Mouse (Mus musculus) embryonic facial prominence, embryonic 11.5 days (tissue): ENCODE measurements at regions not wholly inside any gene's neighbourhood (a gene's known extent, or its start where the extent isn't known, plus 50 kb on each side); places are given as distances from the start of the nearest gene placed in this dataset.

Experiments used
- ATAC-seq: fragments of 200-750 bp; cut with Nextera tagmentation; replicated peaks from 2 replicates; pipeline ENCODE4 v1.8.0; 2017; ENCODE audit warnings: low read depth; ENCODE audit not compliant: insufficient number of reproducible peaks, low FRiP score, low TSS enrichment
- DNase-seq: peaks from one replicate; pipeline ENCODE4 v3.0.0-alpha.2; 2015; ENCODE audit warnings: low spot score
- H3K27ac ChIP-seq: fragments of 300-500 bp; sonication (generic); replicated peaks from 2 replicates; pipeline ENCODE4 v1.5.1; 2014; ENCODE audit warnings: mild to moderate bottlenecking, low read depth, low read length, control low read depth
- H3K27me3 ChIP-seq: fragments of 300-500 bp; sonication (generic); 2 replicates; pipeline ENCODE4 v1.6.1; 2014; ENCODE audit warnings: mild to moderate bottlenecking, low read length, moderate library complexity, mixed read lengths; ENCODE audit not compliant: control insufficient read depth, insufficient read depth
- H3K36me3 ChIP-seq: fragments of 300-500 bp; sonication (generic); replicated peaks from 2 replicates; pipeline ENCODE4 v1.6.1; 2014; ENCODE audit warnings: low read depth, mild to moderate bottlenecking, low read length, moderate library complexity, mixed read lengths; ENCODE audit not compliant: control insufficient read depth, insufficient read depth
- H3K4me1 ChIP-seq: fragments of 300-500 bp; sonication (generic); 2 replicates; pipeline ENCODE4 v1.6.1; 2014; ENCODE audit warnings: low read length, mixed read lengths; ENCODE audit not compliant: control insufficient read depth, insufficient read depth
- H3K4me2 ChIP-seq: fragments of 300-500 bp; sonication (generic); 2 replicates; pipeline ENCODE4 v1.6.1; 2014; ENCODE audit warnings: low read depth, mild to moderate bottlenecking, control low read depth, low read length, moderate library complexity
- H3K4me3 ChIP-seq: fragments of 300-500 bp; sonication (generic); 2 replicates; pipeline ENCODE4 v1.5.1; 2014; ENCODE audit warnings: low read depth, low read length, control low read depth
- H3K9ac ChIP-seq: fragments of 300-500 bp; sonication (generic); replicated peaks from 2 replicates; pipeline ENCODE4 v1.6.1; 2014; ENCODE audit warnings: mild to moderate bottlenecking, control low read depth, low read length
- H3K9me3 ChIP-seq: fragments of 300-500 bp; sonication (generic); replicated peaks from 2 replicates; pipeline ENCODE4 v1.6.1; 2016; ENCODE audit warnings: mild to moderate bottlenecking, low read length, inconsistent platforms, mixed read lengths; ENCODE audit not compliant: control insufficient read depth
- WGBS: fragments of 180-500 bp; shearing (Covaris S2); extraction: QIAGEN DNeasy Blood & Tissue Kit; methylation state at CpG from one replicate; pipeline ENCODE4 v1.1.7; 2014; 5-methylcytosine and 5-hydroxymethylcytosine counted together

DNA sequence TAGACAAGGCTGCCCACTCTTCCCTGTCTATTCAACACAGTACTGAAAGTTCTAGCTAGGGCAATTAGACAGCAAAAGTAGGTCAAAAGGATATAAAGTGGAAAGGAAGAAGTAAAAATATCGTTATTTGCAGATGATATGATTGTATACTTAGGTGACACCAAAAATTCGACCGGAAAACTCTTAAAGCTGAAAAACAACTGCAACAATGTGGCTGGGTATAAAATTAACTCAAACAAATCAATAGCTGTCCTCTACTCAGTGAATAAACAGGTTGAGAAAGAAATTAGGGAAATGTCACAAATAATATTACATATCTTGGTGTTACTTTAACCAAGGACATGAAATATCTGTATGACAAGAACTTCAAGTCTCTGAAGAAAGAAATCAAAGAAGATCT lies 305.5 kb downstream of the Slc6a15 start:
- Histone ChIP-seq H3K9ac (no peak overlapping the region), H3K36me3 (no peaks in the 10 kb centered on the region), H3K4me2 (no peak overlapping the region), H3K4me1 (no peaks in the 10 kb centered on the region), H3K27me3 (no peaks in the 10 kb centered on the region), H3K27ac (no peak overlapping the region), H3K4me3 (no peak overlapping the region), H3K9me3 (no peaks in the 10 kb centered on the region)
- DNase-seq = no peak
- 87% methylated on average over 3 of the region's 3 CpGs for WGBS
- no peak for ATAC-seq

DNA sequence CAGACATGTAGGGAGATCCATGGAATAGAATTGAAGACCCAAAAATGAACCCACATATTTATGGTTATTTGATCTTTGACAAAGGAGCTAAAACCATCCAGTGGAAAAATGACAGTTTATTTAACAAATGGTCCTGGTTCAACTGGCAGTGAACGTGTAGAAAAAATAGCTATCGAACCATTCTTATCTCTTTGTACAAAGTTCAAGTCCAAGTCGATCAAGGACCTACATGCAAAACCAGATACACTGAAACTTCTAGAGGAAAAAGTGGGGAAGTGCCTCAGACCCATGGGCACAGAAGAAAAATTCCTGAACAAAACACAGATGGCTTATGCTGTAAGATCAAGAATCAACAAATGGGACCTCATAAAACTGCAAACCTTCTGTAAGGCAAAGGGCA lies 306.2 kb downstream of the Slc6a15 start:
- DNase-seq = no peak
- no peak overlapping the region for H3K9ac ChIP-seq
- no peaks in the 10 kb centered on the region for H3K4me1 ChIP-seq
- H3K36me3 ChIP-seq = no peaks in the 10 kb centered on the region
- WGBS = 88% methylated on average over 3 of the region's 3 CpGs
- no peaks in the 10 kb centered on the region for H3K9me3 ChIP-seq
- no peak overlapping the region for H3K4me2 ChIP-seq
- no peak overlapping the region for H3K4me3 ChIP-seq
- no peak for ATAC-seq
- no peak overlapping the region for H3K27ac ChIP-seq
- H3K27me3 ChIP-seq = no peaks in the 10 kb centered on the region

DNA sequence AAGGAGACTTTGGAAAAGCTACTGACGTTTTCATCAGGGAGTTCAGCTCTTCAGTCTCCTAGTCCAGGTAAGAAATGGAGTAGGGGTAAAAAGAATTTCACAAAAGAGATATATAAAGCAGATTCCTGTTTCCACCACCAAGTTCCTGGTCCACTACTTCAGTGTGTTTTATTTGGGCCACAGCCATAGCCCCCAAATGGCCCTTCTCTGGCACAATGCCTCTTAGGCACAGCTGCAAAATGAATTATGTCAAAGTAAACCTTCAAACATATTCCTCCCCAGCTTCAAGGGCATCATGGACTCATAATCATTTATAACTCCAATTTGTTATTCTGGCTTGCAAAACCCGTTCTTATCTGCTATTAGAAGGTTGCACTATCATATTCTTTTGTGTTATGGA lies 325.1 kb downstream of the Slc6a15 start:
- 66% methylated on average over 2 of the region's 2 CpGs for WGBS

DNA sequence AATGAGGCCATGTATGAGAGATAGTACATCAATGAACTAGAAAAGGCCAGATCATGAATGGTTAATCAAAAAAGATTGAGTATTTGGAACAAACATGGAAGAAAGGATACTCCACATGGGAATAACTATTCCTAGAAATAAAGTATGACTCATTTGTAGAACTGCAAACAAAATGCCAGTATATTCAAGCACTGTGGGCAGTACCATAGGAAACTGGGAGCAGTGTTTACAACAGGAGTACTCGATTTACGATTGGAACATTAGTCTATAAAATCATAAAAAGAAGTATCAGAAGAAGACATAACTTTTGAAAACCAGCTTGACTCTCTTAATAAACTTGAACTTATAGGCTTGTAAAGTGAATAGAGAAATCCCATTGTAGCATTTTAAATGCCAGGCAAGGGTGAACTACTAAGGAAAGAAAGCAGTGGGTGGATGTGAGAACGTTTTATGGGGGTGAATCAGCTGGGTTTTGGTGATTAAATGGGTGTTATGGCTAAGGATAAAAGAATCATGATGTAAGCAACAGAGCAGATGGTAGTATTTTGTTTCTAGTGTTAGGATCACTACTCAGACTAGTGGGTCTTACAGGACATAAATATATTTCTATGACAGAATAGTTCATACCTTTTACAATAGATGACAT lies 347.6 kb downstream of the Slc6a15 start:
- H3K4me1 ChIP-seq = no peaks in the 10 kb centered on the region
- no peak overlapping the region for H3K4me3 ChIP-seq
- WGBS = 82% methylated on average over 3 of the region's 3 CpGs
- DNase-seq (no peak), ATAC-seq (no peak)
- H3K9ac ChIP-seq = no peak overlapping the region
- no peaks in the 10 kb centered on the region for H3K27me3 ChIP-seq
- H3K9me3 ChIP-seq = no peaks in the 10 kb centered on the region
- H3K27ac ChIP-seq = no peak overlapping the region
- H3K36me3 ChIP-seq = no peaks in the 10 kb centered on the region
- no peak overlapping the region for H3K4me2 ChIP-seq

More for the DNA sequence above, 325.1 kb downstream of the Slc6a15 start:
- ATAC-seq (no peak), DNase-seq (no peak)
- H3K4me2 ChIP-seq = no peak overlapping the region
- no peak overlapping the region for H3K4me3 ChIP-seq
- no peak overlapping the region for H3K9ac ChIP-seq
- H3K4me1 ChIP-seq = no peaks in the 10 kb centered on the region
- H3K9me3 ChIP-seq = no peaks in the 10 kb centered on the region
- no peaks in the 10 kb centered on the region for H3K27me3 ChIP-seq
- H3K27ac ChIP-seq = no peak overlapping the region
- no peaks in the 10 kb centered on the region for H3K36me3 ChIP-seq

DNA sequence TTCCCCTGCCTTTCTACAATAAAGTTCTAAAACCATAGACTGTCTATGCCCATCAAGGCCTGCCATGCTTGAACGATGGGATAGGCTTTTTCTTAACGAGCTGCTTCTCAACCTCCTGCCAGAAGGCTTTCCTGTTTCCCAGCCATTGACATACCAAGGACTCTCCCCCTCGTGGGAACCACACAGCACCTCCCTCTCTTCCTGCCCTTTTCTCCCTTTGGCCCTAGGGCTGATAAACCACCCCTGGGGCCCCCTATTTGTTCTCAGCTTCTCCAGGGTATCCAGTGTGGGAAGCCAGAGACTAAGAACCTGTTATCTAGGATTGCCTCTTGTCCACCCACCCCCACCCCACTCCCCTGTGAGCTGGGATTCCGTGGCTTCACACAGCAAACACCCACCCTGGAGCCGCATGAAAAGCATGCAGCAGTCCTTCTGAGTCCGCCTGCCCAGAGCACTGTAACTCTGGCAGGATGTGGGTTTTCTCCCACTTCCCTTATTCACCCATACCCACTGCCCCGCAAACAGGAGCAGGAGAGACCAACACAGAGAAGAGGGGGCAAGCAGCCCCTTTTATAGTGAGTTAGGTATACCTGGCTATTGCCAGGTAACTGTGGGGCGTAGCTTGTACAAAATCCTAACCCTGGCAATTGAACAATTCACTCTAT lies 351.5 kb downstream of the Slc6a15 start:
- 59% methylated on average over 8 of the region's 8 CpGs for WGBS
- H3K27me3 ChIP-seq = no peaks in the 10 kb centered on the region
- no peaks in the 10 kb centered on the region for H3K9me3 ChIP-seq
- no peak overlapping the region for H3K4me2 ChIP-seq
- H3K4me1 ChIP-seq = no peaks in the 10 kb centered on the region
- ATAC-seq (no peak), DNase-seq (no peak)
- H3K27ac ChIP-seq = no peak overlapping the region
- no peak overlapping the region for H3K9ac ChIP-seq
- no peak overlapping the region for H3K4me3 ChIP-seq
- H3K36me3 ChIP-seq = no peaks in the 10 kb centered on the region

DNA sequence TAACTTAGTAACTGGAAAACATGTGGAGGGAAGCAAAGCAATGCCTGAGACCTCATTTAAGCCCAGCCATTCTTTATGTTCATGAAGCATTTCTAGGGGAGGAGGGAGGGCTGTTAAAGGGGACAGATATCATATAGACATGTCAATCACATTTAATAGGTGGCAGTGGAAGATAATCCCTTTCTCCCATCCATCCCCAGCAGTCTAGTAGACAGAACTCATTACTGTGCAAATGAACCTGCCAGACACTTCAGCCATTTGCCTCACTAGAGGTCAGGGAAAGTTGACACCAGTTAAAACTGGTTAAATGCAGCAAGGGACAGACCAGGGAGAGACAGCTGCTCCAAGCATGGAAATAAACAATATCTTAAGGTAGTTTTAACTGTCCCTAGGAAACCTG lies 359.1 kb downstream of the Slc6a15 start:
- Histone ChIP-seq H3K9ac (no peak overlapping the region), H3K4me2 (no peak overlapping the region), H3K27ac (no peak overlapping the region), H3K27me3 (no peaks in the 10 kb centered on the region), H3K4me3 (no peak overlapping the region), H3K9me3 (no peaks in the 10 kb centered on the region), H3K4me1 (no peaks in the 10 kb centered on the region), H3K36me3 (no peaks in the 10 kb centered on the region)
- peak; percentile 63 for DNase-seq
- ATAC-seq = peak; percentile 94

DNA sequence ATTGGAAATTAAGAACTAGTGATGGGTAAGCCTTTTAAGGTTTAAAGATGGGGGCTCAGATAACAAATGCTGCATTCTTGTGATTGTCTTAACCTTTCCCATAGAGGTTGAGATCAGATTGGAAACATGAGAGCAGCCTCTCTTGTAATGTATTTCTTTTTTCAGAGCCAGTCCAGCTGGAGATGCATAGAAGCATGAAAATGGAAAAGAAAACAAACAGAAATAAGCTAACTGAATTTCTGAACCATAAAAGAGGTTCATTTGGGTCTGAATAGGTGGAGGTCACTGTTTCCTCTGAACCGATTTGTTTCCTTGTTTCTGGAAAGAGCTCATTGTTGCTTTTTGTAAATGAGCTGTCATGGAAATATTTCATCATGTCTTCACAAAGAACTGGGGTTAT lies 363.9 kb downstream of the Slc6a15 start:
- Histone ChIP-seq H3K27me3 (no peaks in the 10 kb centered on the region), H3K4me1 (no peaks in the 10 kb centered on the region), H3K9ac (no peak overlapping the region), H3K9me3 (no peaks in the 10 kb centered on the region), H3K4me3 (no peak overlapping the region), H3K27ac (no peak overlapping the region), H3K36me3 (no peaks in the 10 kb centered on the region), H3K4me2 (no peak overlapping the region)
- peak; percentile 46 for DNase-seq
- no peak for ATAC-seq
- 16% methylated on average over 1 of the region's 1 CpGs for WGBS

DNA sequence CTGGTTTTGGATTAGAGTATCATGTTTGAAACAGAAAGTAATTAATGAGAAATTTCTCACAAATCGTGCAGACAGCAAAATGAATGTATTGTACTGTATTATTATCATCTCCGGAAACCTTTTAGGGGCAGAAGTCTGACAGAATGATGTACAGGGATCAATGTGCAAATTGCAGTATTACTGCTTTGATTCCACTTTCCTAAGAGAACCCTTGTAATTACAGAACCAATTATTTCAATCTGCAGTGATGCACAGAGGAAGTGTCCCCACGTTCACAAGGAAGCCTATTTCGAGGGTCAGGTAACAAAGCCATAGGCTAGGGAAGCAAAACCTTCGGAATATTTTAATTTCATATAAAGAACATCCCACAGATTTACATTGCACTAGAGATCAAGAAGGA lies 364.4 kb downstream of the Slc6a15 start:
- Histone ChIP-seq H3K36me3 (no peaks in the 10 kb centered on the region), H3K4me1 (no peaks in the 10 kb centered on the region), H3K27ac (no peak overlapping the region), H3K4me2 (no peak overlapping the region), H3K27me3 (no peaks in the 10 kb centered on the region), H3K9ac (no peak overlapping the region), H3K9me3 (no peaks in the 10 kb centered on the region), H3K4me3 (no peak overlapping the region)
- WGBS = 38% methylated on average over 5 of the region's 5 CpGs
- no peak for ATAC-seq
- DNase-seq = peak; percentile 2
